Mouse (Mus musculus) CD4-positive, CD25-positive, alpha-beta regulatory T cell, adult 9 weeks (primary cell): Measurements from ENCODE around the gene Hist1h3a. TPM values are rescaled to one million over a fixed set of nuclear protein-coding genes. Genes with fewer than 3 reads are reported as not detected.

Experiments
- polyA plus RNA-seq: library from polyadenylated mRNA; unstranded; fragments of 100-300 nt; shearing (Covaris generic); gene quantifications from one replicate; pipeline ENCODE4 v1.2.1, GENCODE M21; 2017

Gene Hist1h3a
- polyA plus RNA-seq, result 1.6 TPM

GRCm38 (mm10) chr13:23761871-23762821 lies at the start of gene Hist1h3a:
Gene Hist1h3a (minus strand): TSS chr13:23762386.

GRCm38 (mm10) chr13:23806422-23807052 lies 44.4 kb upstream of the Hist1h3a start, which contains the start of gene Slc17a2:
Gene Slc17a2 (plus strand): TSS chr13:23806993.

GRCm38 (mm10) chr13:23769613-23770012 lies 7.4 kb upstream of the Hist1h3a start, which contains the start of gene Trim38:
Gene Trim38 (plus strand): TSS chr13:23769913.

DNA sequence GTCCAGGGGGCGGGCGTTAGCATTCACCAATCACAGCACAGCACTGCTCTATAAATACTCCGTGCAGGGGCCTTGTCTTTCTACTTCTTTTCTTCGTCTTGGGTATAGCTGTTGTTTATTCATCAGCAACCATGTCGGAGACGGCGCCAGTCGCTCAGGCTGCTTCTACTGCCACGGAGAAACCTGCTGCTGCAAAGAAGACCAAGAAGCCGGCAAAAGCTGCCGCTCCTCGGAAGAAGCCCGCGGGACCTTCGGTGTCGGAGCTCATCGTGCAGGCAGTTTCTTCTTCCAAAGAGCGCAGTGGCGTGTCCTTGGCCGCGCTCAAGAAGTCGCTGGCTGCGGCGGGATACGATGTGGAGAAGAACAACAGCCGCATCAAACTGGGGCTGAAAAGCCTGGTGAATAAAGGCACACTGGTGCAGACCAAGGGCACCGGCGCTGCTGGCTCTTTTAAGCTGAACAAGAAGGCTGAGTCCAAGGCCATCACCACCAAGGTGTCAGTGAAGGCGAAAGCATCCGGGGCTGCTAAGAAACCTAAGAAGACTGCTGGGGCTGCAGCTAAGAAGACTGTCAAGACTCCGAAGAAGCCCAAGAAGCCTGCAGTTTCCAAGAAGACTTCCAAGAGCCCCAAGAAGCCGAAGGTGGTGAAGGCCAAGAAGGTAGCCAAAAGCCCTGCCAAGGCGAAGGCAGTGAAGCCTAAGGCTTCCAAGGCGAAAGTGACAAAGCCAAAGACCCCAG lies 1.6 kb upstream of the Hist1h3a start, which contains the start of gene Hist1h1a:
Gene Hist1h1a (plus strand): TSS at position 81 of the 738 bp plus-strand sequence.

GRCm38 (mm10) chr13:23760972-23761864 lies 968 bp downstream of the Hist1h3a start, which contains the start of gene Hist1h4a:
Gene Hist1h4a (minus strand): TSS chr13:23761230.

DNA sequence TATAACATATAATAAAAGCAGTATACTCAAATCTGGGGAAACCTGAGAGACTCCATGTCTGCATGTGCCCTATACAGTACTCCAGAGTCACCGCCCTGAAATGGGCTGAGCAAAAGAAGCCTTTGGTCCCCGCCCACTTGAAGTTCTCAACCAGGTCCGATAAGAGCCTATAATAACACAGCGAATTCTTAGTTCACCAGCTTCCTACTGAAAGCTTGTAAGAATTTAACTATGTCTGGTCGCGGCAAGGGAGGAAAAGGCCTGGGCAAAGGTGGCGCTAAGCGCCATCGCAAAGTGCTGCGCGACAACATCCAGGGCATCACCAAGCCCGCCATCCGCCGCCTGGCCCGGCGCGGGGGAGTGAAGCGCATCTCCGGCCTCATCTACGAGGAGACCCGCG lies 5.4 kb downstream of the Hist1h3a start, which contains the start of gene Hist1h4b:
Gene Hist1h4b (plus strand): TSS at position 224 of the 400 bp plus-strand sequence.

GRCm38 (mm10) chr13:23752067-23752741 lies 10.0 kb downstream of the Hist1h3a start, which contains the start of gene Hist1h3b:
Gene Hist1h3b (plus strand): TSS chr13:23752267.

DNA sequence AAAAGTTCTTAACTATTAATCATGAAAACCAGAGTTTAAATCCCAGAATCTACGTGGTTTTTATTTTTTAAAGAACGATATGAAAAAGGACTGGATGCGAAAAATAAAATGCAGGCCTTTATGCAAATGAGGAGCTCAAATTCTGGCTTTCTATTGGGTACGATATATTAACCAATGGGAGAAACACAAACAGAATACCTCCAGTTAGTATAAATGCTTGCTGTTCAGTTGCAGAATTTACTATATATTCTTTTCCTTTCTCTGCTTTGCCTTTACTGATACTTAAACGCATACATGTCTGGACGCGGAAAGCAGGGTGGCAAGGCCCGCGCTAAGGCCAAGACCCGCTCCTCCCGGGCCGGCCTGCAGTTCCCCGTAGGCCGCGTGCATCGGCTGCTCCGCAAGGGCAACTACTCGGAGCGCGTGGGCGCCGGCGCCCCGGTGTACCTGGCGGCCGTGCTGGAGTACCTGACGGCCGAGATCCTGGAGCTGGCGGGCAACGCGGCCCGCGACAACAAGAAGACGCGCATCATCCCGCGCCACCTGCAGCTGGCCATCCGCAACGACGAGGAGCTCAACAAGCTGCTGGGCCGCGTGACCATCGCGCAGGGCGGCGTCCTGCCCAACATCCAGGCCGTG lies 11.2 kb downstream of the Hist1h3a start, which contains the start of gene Hist1h2ab:
Gene Hist1h2ab (plus strand): TSS at position 288 of the 639 bp plus-strand sequence.

GRCm38 (mm10) chr13:23746201-23747080 lies 15.7 kb downstream of the Hist1h3a start, which contains the start of gene Hist1h2bb:
Gene Hist1h2bb (plus strand): TSS chr13:23746734.

GRCm38 (mm10) chr13:23745381-23746161 lies 16.6 kb downstream of the Hist1h3a start, which contains the start of gene Hist1h3c:
Gene Hist1h3c (minus strand): TSS chr13:23745602.

GRCm38 (mm10) chr13:23738677-23739068 lies 23.5 kb downstream of the Hist1h3a start, which contains the start of gene Hist1h1c:
Gene Hist1h1c (plus strand): TSS chr13:23738808.

Other genes with a start within 250 kb of the Hist1h3a start
- gene Hist1h4h, start 231.3 kb downstream of the Hist1h3a start, polyA plus RNA-seq, result 5.4 TPM
- gene Hist1h2af, start 228.5 kb downstream of the Hist1h3a start, polyA plus RNA-seq, result not detected
- gene Hist1h3g, start 227.0 kb downstream of the Hist1h3a start, polyA plus RNA-seq, result not detected
- 0.53 TPM for gene Hist1h2bh, start 219.0 kb downstream of the Hist1h3a start, polyA plus RNA-seq
- gene Hist1h3f, start 218.3 kb downstream of the Hist1h3a start, polyA plus RNA-seq, result 0.29 TPM
- gene Hist1h4f, start 210.7 kb downstream of the Hist1h3a start, polyA plus RNA-seq, result 1.1 TPM
- 0.20 TPM for gene Hist1h1d, start 209.1 kb downstream of the Hist1h3a start, polyA plus RNA-seq
- gene Hist1h3e, start 200.0 kb downstream of the Hist1h3a start, polyA plus RNA-seq, result 0.83 TPM
- gene Hist1h2ae, start 191.2 kb downstream of the Hist1h3a start, polyA plus RNA-seq, result 0.97 TPM
- gene Hist1h2bg, start 191.0 kb downstream of the Hist1h3a start, polyA plus RNA-seq, result 2.8 TPM
- not detected for gene Hist1h2bf, start 188.2 kb downstream of the Hist1h3a start, polyA plus RNA-seq
- not detected for gene Hist1h2ad, start 188.0 kb downstream of the Hist1h3a start, polyA plus RNA-seq
- not detected for gene Hist1h3d, start 186.6 kb downstream of the Hist1h3a start, polyA plus RNA-seq
- 36.0 TPM for gene Hist1h4d, start 180.8 kb downstream of the Hist1h3a start, polyA plus RNA-seq
- gene Hist1h2be, start 141.3 kb downstream of the Hist1h3a start, polyA plus RNA-seq, result 2.7 TPM
- 6.7 TPM for gene Hist1h1e, start 139.8 kb downstream of the Hist1h3a start, polyA plus RNA-seq
- gene Hist1h2ac, start 78.4 kb downstream of the Hist1h3a start, polyA plus RNA-seq, result 0.36 TPM
- 6.1 TPM for gene Hist1h2bc, start 78.2 kb downstream of the Hist1h3a start, polyA plus RNA-seq
- gene Hist1h1t, start 66.6 kb downstream of the Hist1h3a start, polyA plus RNA-seq, result not detected
- gene Hist1h4c, start 63.9 kb downstream of the Hist1h3a start, polyA plus RNA-seq, result 3.7 TPM
- 0.92 TPM for gene Hfe, start 51.5 kb downstream of the Hist1h3a start, polyA plus RNA-seq
- gene Hist1h1c, start 23.6 kb downstream of the Hist1h3a start, polyA plus RNA-seq, result 11.3 TPM
- gene Hist1h3c, start 16.8 kb downstream of the Hist1h3a start, polyA plus RNA-seq, result not detected
- 0.86 TPM for gene Hist1h2bb, start 15.7 kb downstream of the Hist1h3a start, polyA plus RNA-seq
- not detected for gene Hist1h2ab, start 11.3 kb downstream of the Hist1h3a start, polyA plus RNA-seq
- 0.67 TPM for gene Hist1h3b, start 10.1 kb downstream of the Hist1h3a start, polyA plus RNA-seq
- gene Hist1h4b, start 5.4 kb downstream of the Hist1h3a start, polyA plus RNA-seq, result 9.6 TPM
- gene Hist1h4a, start 1.2 kb downstream of the Hist1h3a start, polyA plus RNA-seq, result not detected
- 1.3 TPM for gene Hist1h1a, start 1.3 kb upstream of the Hist1h3a start, polyA plus RNA-seq
- gene Trim38, start 7.5 kb upstream of the Hist1h3a start, polyA plus RNA-seq, result not detected
- not detected for gene Slc17a2, start 44.6 kb upstream of the Hist1h3a start, polyA plus RNA-seq
- gene Slc17a3, start 77.0 kb upstream of the Hist1h3a start, polyA plus RNA-seq, result not detected
- not detected for gene Slc17a1, start 105.4 kb upstream of the Hist1h3a start, polyA plus RNA-seq
- gene Slc17a4, start 152.6 kb upstream of the Hist1h3a start, polyA plus RNA-seq, result not detected
- not detected for gene Hist1h2ba, start 171.8 kb upstream of the Hist1h3a start, polyA plus RNA-seq
- gene Hist1h2aa, start 172.1 kb upstream of the Hist1h3a start, polyA plus RNA-seq, result not detected
- gene Scgn, start 228.8 kb upstream of the Hist1h3a start, polyA plus RNA-seq, result not detected